Mouse (Mus musculus) central nervous system, embryonic 14 days (tissue): Measurements from ENCODE around the gene Capza2. TPM values are rescaled to one million over a fixed set of nuclear protein-coding genes. Genes with fewer than 3 reads are reported as not detected.

Experiments
- polyA plus RNA-seq: library from polyadenylated mRNA; depleted of rRNA; stranded (reverse); fragments of >200 nt; gene quantifications from 2 replicates; pipeline ENCODE4 v1.2.3, GENCODE M21; 2012; rRNA removed

Gene Capza2
- 88.9 and 96.1 TPM in 2 replicates for polyA plus RNA-seq

GRCm38 (mm10) chr6:17635615-17636284 is at the start of gene Capza2:
TSS of gene Capza2 (plus strand) at chr6:17636234.

GRCm38 (mm10) chr6:17692647-17693046 is 56.6 kb downstream of the Capza2 start, which contains the start of gene St7:
TSS of gene St7 (plus strand) at chr6:17692933.

Other genes starting within 250 kb of the Capza2 start
- 1.0 and 1.9 TPM in 2 replicates for gene Met, start 172.4 kb upstream of the Capza2 start, polyA plus RNA-seq
- gene St7, start 56.7 kb downstream of the Capza2 start, polyA plus RNA-seq = 57.3 and 60.0 TPM in 2 replicates